Mouse (Mus musculus) kidney, adult 9 months (tissue): ENCODE measurements around the gene Gm3646.

ENCODE experiments used
- DNase-seq: peaks from one replicate; pipeline ENCODE4 v3.0.0; 2022

Gm3646 gene

DNA sequence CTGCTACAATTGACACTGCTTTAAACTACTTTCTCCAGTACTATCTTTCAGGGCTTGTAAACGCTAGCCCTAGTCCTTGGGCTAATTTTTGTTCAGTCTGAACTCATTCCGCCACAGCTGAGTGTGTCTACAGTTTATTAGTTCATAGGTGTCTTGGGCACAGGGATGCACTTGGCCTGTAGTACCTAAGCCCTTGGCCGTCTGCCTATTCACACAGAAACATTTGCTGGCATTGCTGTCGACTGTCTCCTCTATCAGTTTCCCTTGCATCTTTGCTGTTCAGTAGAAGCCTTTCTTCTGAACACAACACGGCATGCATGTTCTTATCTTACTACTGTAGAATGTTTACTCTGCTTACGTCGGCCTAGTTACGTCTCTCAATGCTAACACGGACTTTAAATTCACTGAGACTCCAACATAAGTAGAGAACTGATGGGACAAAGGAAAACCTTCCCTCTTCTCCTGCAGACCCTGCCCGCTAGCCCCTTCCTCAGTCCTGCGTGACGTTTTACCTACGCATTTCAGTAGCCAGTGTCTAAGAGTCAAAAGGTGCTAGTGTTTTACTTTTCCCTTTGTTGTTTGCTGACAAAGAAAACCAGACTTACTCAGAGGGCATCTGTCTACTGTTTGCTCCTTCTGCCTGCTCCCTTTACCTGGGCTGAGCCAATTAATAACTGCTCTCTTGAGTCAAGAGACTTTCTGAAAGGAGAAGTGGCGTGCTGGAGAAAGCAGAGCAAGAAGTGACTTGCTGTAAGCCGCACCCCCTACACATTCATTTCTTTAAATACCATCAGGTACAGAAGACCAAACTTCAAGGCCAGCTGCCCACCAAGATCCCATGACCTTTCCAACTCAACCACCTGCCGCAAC is 25.8 kb downstream of the Gm3646 start:
- no peak for DNase-seq

DNA sequence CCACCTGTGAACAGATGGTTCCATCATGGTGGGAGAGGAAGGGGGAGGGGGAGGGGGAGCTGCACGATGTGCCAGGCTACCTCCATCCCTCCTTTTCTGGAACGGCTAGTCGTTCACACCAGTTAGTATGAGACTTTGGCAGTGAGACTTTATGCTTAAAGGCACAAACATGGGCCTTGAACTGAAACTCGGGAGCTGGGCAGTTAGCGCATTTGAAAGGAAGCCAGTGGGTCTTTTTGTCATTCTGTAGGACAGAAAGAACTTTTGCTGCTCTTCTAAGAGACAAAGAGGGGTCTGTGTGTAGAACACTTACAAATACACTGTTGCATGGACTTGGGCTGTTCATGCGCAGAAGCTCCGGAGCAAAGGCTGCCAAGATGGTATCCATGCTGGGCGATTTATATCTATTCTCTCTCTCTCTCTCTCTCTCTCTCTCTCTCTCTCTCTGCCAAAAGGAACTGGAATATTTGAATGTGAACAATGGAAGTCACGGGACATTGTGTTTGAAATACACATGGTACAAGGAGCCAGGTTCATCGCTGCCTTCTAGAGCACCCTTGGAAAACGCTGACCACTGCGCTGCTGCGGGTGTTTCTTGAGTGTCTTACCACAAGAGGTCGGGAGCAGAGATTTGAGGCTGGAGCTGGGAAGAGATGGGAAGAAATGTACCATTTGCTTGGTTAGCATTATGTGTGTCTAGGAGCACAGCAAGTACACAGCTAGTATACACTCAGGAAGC is 31.0 kb downstream of the Gm3646 start:
- no peak for DNase-seq

DNA sequence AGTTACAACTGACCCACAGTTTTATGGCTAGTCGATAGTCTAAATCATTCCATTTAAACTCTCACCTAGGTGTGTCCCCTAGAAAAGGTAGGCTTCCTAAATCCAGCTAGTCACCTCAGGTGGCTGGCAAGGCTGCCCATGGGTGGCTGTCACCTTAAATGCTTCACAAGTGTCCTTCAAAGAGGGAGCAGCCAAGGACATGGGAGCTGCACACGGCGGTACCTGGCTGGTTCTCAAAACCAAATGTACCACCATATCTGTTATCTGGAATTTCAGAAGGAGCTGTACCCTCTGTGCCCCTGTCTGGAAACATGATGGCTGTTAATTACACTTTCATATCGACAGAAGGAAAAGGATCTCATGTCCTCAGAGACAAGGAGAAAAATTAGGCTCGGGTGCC is 31.6 kb downstream of the Gm3646 start:
- DNase-seq = no peak

DNA sequence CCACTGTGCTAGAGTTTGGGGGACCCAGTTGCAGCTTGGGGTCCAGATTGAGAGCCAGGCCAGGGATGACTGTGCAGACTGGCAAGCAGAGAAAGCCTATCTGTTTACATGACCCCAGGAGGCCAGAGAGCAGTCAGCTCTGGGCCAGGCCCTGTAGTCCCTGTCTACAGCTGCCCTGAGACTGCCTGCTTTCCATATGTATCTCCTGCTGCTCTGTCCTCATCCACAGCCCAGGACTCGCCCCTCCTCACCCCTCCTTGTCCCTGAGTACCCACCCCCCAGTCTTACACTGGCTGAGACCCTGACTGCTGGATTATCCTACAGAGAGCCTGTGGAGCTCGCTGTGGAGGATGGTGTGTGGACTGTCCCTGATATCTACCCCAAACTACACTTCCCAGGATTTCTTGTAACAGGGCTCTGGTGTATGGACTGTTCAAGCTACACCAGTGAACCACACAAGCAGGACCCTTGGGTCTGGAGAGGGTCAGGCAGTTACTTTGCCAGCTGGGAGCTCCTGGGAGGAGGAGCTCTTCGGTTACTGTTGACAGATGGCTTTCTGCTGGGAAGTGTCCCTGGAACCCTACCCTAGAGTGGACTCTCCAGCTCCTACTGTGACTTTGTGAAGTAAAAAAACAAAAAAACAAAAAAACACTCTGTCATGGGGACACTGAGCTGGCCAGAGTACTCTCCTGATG is 32.6 kb downstream of the Gm3646 start:
- no peak for DNase-seq

DNA sequence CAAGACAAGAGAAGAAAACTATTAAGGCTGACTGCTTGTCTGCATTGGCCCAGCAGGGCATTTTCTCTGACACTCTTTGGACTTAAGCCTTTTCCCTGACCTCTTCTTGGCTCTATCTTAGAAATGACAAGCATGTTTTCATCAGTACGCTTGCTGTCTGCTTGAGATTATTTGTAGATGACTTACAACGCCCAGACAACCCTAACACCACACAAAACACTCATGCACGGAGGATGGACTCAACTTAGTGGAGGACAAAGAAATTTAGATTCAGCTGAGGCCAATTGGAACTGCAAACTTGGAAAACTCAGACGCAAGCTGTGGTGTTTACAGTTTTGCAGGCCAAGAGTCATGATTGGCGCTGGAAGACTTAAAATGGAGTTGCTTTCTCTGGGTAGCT is 34.7 kb downstream of the Gm3646 start:
- DNase-seq = no peak

DNA sequence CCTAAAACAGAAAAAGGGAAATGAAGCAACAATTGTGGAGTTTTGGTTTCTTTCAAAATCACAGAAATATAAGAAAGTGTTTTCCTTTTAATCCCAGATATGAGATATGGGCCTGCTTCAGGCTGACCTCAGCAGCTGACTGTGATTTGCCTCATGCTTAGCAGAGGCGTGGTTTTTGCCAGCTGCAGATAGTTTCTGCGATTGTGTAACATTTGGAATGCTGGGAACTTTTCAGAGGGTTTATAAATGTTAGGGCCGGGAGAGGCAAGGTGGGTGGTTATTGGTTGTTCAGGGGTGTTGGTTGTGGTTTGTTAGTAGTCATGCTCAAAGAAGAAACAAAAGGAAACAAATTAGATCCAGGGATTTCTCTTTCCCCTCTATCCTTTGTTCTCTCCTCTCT is 37.1 kb downstream of the Gm3646 start:
- DNase-seq = no peak

DNA sequence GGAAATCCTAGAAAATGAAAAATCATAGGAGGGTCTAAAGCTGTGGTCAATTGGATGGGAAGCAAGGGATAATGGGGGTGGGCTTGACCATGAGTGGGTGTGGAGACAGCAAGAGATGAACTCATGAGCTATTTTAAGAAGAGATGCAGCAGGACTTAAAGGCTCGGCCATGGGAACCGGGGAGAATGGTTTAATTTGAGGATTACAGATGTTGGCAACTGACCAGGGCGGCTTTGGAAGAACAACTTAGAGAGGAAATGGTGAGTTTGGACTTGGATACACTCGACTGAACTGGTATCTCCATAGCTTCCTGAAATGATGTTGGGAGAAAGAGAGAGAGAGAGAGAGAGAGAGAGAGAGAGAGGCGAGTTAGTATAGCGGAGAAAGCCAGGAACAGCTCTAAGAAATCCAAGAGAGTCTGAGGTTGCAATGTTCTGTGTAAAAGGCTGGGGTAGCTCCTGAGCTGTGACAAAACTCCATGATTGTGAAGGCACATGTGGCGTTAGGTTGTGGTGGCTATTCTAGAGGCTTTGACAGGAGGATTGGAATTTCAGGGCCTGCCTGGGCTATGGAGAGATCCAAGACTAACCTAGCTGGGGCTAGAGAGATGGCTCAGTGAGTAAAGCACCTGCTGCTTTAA is 39.2 kb downstream of the Gm3646 start:
- no peak for DNase-seq

DNA sequence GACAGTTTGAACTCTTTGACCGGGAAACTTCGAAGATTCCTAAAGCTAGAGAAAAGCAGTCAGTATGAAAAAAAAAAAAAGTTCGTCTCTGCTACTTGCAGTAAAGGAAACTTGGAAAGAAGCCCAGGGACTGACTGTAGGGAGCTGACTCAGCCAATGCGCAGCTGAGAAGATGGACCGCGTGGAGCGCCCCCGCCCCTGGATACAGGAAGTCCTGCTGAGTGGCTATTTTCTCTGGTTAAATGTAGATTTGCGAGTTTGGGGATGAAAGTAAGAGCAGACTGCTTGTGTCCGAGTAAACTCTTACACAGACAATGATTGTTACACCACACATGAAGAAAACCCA is 43.1 kb downstream of the Gm3646 start:
- DNase-seq = peak; percentile 91

DNA sequence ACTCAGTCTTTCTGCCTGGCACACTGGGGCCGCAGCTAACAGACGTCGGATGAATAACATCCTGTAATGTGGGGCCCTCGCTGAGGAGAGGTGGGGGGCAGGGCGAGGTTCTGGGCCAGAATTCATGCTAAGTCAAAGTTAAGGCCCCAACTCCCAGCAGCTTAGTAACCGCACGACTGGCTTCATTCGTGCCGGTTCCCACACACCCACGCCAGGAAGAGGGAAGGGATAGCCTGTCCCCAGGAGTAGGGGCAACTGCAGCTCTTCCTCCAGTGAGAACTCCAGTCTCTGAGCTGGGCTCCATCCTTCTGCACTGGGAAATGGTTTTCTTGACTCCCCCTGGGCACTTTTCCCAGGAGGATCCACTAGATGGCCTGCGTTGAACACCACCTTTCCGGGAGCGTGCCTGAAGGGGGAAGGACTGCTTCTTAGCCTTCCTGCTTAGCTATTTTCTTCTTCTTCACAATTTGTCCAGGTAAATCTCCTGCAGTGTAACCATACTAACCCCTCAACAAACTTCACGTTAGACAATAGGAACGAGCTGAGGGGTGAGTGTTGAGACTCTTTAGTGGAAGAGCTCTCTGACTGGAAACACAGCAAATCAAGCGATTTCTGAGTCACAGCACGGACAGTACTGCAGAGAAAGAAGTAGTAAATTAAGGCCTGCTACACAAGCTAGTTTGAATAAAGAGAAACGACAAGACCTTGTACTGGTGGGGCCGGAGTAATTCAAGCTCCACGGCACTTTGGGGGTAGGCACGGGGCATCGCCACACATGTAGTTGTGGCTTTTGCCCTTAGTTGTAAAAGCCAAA is 43.7 kb downstream of the Gm3646 start:
- DNase-seq = peak; percentile 79

DNA sequence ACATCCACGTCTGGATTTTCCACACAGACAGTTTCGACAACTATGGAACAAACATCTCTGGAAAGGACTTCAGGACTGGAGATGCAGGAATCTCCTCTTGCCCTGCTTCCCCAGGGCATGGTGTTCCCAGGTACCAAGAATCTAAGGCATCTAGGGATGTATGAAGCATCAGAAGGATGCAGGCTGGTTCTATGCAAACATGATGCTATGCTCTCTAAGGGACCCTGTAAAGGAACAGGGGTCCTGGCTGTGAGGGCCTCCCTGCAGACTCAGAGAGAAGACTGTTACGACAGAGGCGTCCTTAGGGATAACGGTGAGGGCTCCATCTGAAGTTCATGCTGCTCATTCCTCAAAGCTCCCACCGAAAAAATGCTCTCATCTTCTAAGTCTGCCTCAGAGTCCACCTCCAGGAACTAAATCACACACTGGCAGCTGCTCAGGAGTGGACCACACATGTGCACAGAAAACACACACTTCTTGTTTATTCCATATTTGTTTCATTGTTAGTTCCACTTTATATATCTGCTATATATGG is 44.9 kb downstream of the Gm3646 start:
- no peak for DNase-seq

DNA sequence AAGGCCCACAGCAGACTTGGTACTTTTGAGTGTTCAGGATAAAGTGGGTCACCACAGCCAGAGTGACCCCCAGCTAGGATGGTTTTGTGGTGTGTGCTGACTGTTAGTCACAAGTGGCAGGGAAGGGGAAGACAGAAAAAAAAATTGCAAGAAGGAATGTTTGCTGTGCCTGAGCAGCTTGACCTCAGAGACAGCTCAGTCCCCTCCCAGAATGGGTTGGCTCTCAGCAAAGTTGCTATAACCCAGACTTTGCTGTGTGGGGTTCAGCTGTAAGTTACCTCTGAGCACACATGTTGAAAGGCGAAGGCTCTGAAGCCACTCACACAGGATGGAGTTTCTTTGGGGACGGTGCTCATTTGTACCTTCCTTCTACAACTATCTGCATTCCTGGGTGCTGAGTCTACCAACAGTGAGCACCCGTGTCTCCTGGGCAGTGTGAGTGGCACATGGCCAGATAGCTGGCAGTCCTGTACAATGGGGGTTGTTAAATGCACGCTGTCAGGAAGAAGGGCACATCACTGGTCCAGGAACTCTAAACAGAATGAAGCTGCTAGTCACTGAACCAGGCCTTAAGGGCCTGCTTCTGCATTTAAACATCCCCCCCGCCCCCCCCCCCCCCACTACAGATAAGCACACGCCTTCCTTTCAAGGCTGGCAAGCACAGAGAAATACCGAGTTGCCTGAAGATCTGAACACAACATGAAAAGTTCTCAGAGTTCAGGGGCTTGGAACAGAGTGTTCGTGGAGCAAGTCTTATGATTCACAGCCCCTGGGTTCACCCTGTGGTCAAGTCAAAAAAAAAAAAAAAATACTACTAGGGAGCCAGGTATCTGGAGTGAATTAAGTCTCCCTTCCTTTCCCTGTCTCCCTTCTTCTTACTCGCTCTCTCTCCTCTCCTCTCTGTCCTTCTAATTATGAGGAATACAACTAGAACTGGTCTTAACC is 45.6 kb downstream of the Gm3646 start:
- DNase-seq = no peak

DNA sequence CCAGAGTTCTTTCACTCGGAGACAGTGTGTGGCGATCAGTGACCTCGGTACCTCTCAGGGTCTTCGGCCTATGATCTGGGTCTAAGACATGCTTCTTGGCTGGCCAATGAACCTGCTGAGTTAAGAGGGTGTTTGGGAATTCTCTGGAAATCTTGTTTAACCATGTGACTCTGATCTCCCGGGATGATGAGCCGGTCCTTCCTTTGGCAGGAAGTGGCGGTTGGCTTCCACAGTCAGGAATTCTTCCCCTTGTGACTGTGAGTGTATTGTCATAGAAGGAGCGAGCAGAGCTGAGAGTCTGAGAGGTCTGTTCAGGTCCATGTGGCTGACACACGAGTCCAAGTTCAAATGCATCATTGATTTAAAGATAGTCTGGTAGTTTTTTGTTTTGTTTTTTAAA is 46.9 kb downstream of the Gm3646 start:
- DNase-seq = peak; percentile 43

DNA sequence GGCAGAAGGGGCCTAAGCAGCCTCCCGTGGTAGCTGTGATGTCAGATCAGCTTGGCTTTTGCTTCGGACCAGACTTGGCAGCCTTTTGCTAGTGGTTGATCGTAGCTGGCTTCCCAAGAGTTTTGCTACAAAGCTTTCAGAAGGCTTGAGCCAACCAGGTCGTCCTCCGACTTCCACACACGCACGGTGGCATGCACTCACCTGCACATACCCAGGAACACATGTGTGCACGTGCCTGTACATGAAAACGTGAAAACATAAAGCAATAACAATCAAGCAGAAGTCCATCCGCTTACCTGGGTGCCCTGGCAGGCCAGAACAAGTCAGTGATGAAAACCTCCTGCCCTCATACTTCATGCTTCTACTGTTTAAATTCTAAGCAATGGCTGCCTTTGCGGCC is 48.2 kb downstream of the Gm3646 start:
- no peak for DNase-seq

DNA sequence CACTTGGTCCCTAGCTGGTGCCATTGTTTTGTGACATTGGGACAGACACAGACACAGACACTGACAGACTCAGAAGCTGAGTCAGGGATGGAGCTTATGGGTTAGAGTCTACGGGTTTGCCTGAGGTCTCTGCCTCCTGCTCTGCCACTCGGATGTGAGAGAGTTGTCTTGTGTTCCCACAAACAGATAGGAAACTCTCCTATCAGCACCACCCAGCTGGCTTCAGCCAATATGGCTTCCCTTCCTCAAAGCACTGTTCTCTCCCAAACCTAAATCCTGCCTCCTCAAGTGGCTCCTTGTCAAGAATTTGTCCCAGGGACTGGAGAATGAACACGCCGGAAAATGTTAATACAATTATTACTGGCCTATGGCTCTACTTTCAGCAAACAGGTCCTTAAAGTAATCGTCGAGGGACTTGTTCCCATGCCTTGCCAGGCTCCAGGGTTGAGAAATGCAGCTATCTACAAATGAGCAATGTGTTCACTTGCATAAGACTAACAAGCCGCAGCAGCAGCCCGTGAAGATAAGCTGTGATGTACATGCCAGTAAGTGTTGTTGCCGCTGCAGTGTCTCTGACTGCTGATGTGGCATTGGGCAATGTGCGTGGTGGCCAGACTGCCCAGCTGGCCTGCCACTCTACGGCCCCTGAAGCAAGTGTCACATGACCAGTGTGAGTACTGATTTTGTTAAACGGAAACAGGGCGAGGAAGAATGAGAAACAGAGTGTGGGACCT is 50.7 kb downstream of the Gm3646 start:
- no peak for DNase-seq
